Mouse (Mus musculus): ENCODE data around the gene Rab1a.

- TF ChIP-seq CTCF (IDR thresholded peaks at IDR 0.05; ENCODE audit: low read depth) (no peak), EP300 (IDR thresholded peaks at IDR 0.05; ENCODE audit: low read depth) (no peak)
Observed at GRCm38 (mm10) chr11:20243214-20243913, 42.1 kb downstream of the Rab1a start.
